Mouse (Mus musculus): ENCODE data around the gene Inpp5k. TPM values are rescaled to one million over a fixed set of nuclear protein-coding genes. Genes with fewer than 3 reads are reported as not detected.

The Inpp5k gene
- 45.1 and 47.0 TPM in 2 replicates for polyA plus RNA-seq (2015; fragmentation: Nextera tagmentation; extraction: Ambion mirVana)

DNA sequence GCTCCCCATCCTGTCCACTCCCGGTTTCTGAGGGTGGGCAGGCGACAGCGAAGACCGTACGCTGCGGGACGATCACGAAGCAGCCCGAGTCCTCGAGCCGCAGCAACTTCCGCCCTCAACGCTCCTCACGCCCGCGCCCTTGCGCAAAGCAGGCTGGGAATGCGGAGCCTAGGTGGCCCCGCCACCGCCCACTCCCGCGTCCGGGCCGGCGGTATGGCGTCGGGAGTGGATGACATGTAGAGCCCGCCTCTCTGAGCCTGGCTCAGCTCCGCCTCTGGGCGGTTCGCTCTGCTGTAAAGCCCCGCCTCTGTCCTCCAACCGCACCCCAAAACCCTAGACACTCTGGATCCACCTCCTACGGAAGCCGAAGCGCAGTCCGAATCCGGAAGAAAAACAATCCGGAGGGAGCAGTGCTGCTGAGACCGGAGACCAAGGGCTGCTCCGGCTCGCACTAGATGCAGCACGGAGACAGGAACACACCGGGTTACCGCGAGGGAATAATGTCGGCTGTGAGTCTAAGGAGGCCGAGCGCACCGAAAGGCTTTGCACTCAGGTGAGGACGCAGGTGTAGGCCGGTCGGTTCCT is at the start of gene Inpp5k:
Gene Inpp5k, plus strand, starts transcription at position 344 of the 585 bp plus-strand sequence.
- under 1% methylated on average over 53 of the region's 53 CpGs for WGBS
- peak within 1 kb of the TSS; percentile 67 for H3K9ac ChIP-seq
- peak; percentile 99 for ATAC-seq (replicated peaks)
- no peaks in the 10 kb centered on the region for H3K27me3 ChIP-seq (replicated peaks)
- H3K9me3 ChIP-seq, result no peaks in the 10 kb centered on the region
- peaks cover 22% of the 10 kb centered on the region for H3K4me1 ChIP-seq
- peak within 1 kb of the TSS; percentile 72 for H3K4me3 ChIP-seq
- peaks cover 29% of the 10 kb centered on the region for H3K36me3 ChIP-seq (replicated peaks)
- H3K27ac ChIP-seq, result peak within 1 kb of the TSS; percentile 75
- H3K4me2 ChIP-seq, result peak within 1 kb of the TSS; percentile 72

DNA sequence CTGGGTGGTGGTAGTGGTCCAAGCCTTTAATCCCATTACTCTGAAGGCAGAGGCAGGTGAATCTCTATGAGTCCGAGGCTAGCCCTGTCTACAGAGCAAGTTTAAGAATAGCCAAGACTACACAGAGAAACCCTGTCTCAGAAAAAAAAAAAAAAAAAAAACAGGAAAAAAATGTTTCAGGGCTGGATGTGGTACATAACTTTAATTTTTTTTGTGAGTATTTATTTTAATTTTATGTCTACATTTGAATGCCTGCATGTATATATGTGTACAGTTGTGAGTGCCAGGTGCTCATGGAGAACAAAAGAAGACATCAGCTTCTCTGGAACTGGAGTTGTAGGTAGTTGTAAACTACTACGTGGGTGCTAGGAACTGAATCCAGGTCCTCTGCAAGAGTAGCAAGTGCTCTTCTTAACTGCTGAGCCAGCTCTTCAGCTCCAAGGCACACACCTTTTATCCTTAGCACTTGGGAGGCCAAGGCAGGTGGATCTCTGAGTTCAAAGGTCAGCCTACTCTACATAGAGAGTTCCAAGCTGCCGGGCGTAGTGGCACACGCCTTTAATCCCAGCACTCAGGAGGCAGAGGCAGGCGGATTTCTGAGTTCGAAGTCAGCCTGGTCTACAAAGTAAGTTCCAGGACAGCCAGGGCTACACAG is 49.2 kb upstream of the Inpp5k start:
- H3K4me2 ChIP-seq, result no peak overlapping the region
- H3K36me3 ChIP-seq (replicated peaks), result no peaks in the 10 kb centered on the region
- no peak for ATAC-seq (replicated peaks)
- WGBS, result 95% methylated on average over 7 of the region's 7 CpGs
- no peak overlapping the region for H3K9ac ChIP-seq
- H3K4me3 ChIP-seq, result no peak overlapping the region
- no peaks in the 10 kb centered on the region for H3K27me3 ChIP-seq (replicated peaks)
- no peaks in the 10 kb centered on the region for H3K9me3 ChIP-seq
- H3K4me1 ChIP-seq, result no peaks in the 10 kb centered on the region
- H3K27ac ChIP-seq, result no peak overlapping the region

DNA sequence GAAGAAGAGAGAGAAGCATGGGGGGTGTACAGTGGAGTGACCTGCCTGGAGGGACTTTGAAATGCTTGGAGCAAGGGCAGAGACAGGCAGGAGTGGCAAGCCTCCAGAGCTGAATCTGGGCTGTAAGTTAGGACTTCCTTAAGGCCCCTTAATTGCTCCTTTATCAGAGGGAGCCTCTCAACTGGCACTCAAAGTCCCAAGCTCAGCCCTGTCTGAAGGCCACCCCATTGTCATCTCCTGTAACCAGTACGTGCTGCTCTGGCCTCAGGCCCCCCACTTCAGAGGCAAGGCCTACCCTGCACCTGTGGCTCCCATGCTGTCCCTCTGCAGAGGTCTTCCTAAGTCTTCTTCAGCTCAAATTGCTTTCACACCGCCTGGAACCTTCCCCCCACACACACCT is 47.3 kb upstream of the Inpp5k start:
- ATAC-seq (replicated peaks), result no peak
- H3K36me3 ChIP-seq (replicated peaks), result no peaks in the 10 kb centered on the region
- H3K4me3 ChIP-seq, result no peak overlapping the region
- H3K27ac ChIP-seq, result no peak overlapping the region
- no peak overlapping the region for H3K4me2 ChIP-seq
- no peaks in the 10 kb centered on the region for H3K9me3 ChIP-seq
- no peaks in the 10 kb centered on the region for H3K27me3 ChIP-seq (replicated peaks)
- 61% methylated on average over 2 of the region's 2 CpGs for WGBS
- no peak overlapping the region for H3K9ac ChIP-seq
- H3K4me1 ChIP-seq, result peaks cover 7% of the 10 kb centered on the region

DNA sequence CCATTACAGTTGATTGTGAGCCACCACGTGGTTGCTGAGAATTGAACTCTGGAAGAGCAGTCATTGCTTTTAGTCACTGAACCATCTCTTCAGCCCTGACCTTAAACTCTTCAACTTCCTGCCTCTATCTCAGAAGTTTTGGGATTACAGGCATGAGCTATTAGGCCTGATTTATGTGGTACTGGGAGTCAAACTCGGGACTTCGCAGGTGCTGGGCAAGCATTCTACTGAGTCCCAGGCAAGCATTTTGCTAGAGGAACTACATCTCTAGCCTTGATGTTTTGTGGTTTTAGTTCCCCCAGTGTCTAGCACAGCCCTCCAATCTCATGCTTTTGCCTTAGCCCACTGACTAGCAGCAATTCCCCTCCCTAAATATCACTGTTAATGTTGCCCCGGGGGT is 45.7 kb upstream of the Inpp5k start:
- no peak overlapping the region for H3K4me2 ChIP-seq
- H3K27me3 ChIP-seq (replicated peaks), result no peaks in the 10 kb centered on the region
- H3K9ac ChIP-seq, result no peak overlapping the region
- H3K27ac ChIP-seq, result no peak overlapping the region
- H3K4me1 ChIP-seq, result peaks cover 22% of the 10 kb centered on the region
- WGBS, result 85% methylated on average over 4 of the region's 4 CpGs
- no peaks in the 10 kb centered on the region for H3K36me3 ChIP-seq (replicated peaks)
- no peaks in the 10 kb centered on the region for H3K9me3 ChIP-seq
- no peak for ATAC-seq (replicated peaks)
- H3K4me3 ChIP-seq, result no peak overlapping the region

DNA sequence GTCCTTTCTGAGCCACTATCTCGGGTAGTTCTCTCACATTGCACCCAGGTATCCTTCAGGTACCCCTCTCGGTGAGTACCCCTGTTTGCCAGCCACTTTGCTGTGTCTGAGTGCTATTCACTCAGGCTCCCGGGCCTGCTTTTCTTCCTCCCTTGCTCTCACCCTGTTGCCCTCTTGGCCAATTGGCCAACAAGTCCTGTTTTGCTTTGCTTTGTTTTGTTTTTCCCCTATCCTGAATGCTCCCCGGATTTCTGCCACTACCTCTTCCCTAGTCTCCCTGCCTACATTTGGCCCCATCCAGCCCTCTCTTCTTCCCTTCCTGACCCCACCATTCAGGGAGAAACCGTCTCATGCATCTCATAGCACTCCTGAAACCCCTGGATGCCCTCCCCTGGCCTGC is 44.8 kb upstream of the Inpp5k start:
- H3K4me3 ChIP-seq, result no peak overlapping the region
- 81% methylated on average over 5 of the region's 5 CpGs for WGBS
- ATAC-seq (replicated peaks), result no peak

DNA sequence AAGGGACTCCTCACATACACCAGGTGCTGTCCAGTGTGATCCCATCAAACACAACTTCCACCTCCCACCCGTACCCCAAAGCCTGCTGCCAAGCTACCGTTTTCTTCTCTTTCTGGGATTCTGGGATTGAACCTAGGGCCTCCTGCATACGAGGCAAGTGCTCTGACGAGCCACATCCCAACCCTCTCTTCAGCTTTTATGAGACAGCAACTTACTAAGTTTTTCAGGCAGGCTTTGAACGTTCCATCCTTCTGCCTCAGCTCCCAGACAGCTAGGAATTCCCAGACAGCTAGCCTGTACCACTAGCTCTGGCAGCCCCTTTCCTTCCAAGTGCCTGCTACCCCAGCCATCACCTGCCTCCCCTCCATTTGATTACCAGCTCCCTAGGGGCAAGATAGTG is 43.8 kb upstream of the Inpp5k start:
- no peak overlapping the region for H3K4me3 ChIP-seq
- H3K36me3 ChIP-seq (replicated peaks), result no peaks in the 10 kb centered on the region
- no peak overlapping the region for H3K9ac ChIP-seq
- H3K27ac ChIP-seq, result no peak overlapping the region
- peaks cover 25% of the 10 kb centered on the region for H3K4me1 ChIP-seq
- H3K27me3 ChIP-seq (replicated peaks), result no peaks in the 10 kb centered on the region
- no peaks in the 10 kb centered on the region for H3K9me3 ChIP-seq
- no peak for ATAC-seq (replicated peaks)
- H3K4me2 ChIP-seq, result no peak overlapping the region
- 84% methylated on average over 5 of the region's 5 CpGs for WGBS

More for the DNA sequence above, 44.8 kb upstream of the Inpp5k start:
- Histone ChIP-seq H3K4me1 (peaks cover 25% of the 10 kb centered on the region), H3K9ac (no peak overlapping the region), H3K27me3 (replicated peaks) (no peaks in the 10 kb centered on the region), H3K27ac (no peak overlapping the region), H3K4me2 (no peak overlapping the region), H3K36me3 (replicated peaks) (no peaks in the 10 kb centered on the region), H3K9me3 (no peaks in the 10 kb centered on the region)

DNA sequence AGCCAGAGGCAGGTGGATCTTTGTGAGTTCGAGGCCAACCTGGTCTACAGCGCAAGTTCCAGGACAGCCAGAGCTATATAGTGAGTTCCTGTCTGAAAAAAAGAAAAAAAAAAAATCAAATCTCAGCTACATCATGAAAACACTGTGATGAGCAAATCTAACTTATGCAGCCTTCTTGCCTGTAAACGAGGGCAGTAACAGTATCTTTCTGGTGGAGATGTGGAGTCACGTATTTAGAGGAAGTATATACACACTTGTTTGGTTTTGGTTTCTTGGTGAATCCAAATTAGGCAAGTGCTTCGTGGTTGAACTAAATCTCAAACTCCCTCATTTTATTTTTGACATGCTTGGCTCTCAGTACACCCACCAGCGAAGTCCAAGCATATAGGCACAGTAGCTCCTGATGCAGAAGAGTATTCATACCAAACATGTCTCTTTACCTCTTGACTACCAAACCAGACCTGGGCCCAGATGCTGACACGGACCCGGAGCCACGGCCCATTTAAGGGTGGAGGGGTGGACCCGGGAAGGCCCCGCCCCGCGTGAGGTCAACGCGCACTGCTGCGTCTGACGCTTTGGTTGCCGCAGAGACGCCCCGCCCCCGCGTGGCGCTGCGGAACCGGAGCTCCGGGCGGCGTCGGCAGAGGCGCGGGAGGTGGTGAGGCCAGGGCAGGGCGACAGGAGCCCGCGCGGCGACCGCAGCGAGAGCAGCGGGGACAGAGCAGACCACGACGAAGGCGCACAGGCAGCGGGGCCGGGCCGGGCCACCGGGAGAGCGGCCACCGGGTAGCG is 43.1 kb upstream of the Inpp5k start, which contains the start of gene Pitpna:
Gene Pitpna, plus strand, starts transcription at position 605 of the 792 bp plus-strand sequence.
- H3K36me3 ChIP-seq (replicated peaks), result peaks cover 4% of the 10 kb centered on the region; the same call in 1 of the 2 replicates
- peak within 1 kb of the TSS; percentile 79 for H3K4me2 ChIP-seq
- WGBS, result 5% methylated on average over 49 of the region's 49 CpGs
- H3K4me3 ChIP-seq, result peak within 1 kb of the TSS; percentile 95
- peak; percentile 96 for ATAC-seq (replicated peaks)
- H3K4me1 ChIP-seq, result peaks cover 25% of the 10 kb centered on the region
- H3K27me3 ChIP-seq (replicated peaks), result no peaks in the 10 kb centered on the region
- H3K27ac ChIP-seq, result peak within 1 kb of the TSS; percentile 94
- no peaks in the 10 kb centered on the region for H3K9me3 ChIP-seq
- peak within 1 kb of the TSS; percentile 96 for H3K9ac ChIP-seq

DNA sequence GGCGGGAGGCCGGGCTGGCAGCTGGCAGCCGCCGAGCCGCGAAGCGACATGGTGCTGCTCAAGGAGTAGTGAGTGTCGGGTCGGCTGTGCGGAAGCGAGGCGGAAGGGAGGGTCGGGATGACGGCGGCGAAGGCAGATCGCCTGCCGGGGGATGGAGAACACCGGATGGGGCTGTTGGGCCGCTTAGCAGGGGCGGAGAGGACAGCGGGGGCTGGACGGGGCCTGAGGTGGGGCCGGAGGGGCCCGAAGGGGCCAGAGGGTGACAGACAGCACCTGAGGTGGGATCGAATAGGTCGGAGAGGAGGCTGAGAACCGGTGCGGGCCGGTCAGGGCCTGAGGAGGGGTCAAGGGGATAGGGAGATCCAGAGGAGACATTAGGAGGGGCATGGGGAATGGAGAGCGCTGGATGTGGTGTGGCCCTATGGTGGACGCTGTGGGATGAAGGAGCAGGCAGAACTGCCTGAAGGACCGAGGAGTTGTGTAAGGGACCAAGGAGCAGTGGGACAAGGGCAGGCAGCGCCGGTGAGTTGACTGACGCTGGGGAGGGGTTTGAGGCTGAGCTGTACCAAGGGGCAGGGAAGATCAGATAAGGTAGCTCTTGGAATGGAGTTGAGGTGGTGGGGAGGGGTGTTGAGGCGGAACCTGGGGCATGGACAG is 42.4 kb upstream of the Inpp5k start:
- Histone ChIP-seq H3K36me3 (replicated peaks) (peaks cover 11% of the 10 kb centered on the region; the same call in 1 of the 2 replicates), H3K27me3 (replicated peaks) (no peaks in the 10 kb centered on the region), H3K4me3 (peak overlapping the region; percentile 95), H3K27ac (peak overlapping the region; percentile 94), H3K4me1 (peaks cover 25% of the 10 kb centered on the region), H3K9ac (peak overlapping the region; percentile 96), H3K9me3 (no peaks in the 10 kb centered on the region), H3K4me2 (peak overlapping the region; percentile 79)
- WGBS, result 1% methylated on average over 37 of the region's 37 CpGs
- ATAC-seq (replicated peaks), result peak; percentile 86

DNA sequence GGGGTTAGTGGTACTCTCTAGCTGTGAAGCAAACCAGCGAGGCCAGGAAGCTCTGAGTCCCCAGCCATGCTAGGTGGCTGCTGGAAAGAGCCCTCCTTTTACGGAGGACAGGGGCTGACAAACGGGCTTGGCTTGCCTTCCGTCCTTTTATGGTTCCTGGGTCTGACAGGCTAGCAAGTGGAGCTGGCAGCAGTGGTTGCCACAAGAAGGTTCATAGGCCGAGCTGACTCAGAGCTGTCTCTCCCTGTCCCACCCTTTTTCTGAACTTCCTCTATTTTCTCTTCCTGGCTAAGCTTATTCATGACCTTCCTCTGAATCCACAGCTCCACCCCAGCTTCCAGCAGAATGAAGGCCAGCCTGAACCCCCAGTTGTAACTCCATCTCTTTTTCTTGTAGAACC is 38.2 kb upstream of the Inpp5k start:
- H3K27me3 ChIP-seq (replicated peaks), result no peaks in the 10 kb centered on the region
- no peak overlapping the region for H3K27ac ChIP-seq
- no peak overlapping the region for H3K4me2 ChIP-seq
- no peak for ATAC-seq (replicated peaks)
- no peaks in the 10 kb centered on the region for H3K9me3 ChIP-seq
- peaks cover 20% of the 10 kb centered on the region; the same call in 1 of the 2 replicates for H3K36me3 ChIP-seq (replicated peaks)
- H3K9ac ChIP-seq, result no peak overlapping the region
- 90% methylated on average over 5 of the region's 5 CpGs for WGBS
- peaks cover 20% of the 10 kb centered on the region for H3K4me1 ChIP-seq
- no peak overlapping the region for H3K4me3 ChIP-seq

DNA sequence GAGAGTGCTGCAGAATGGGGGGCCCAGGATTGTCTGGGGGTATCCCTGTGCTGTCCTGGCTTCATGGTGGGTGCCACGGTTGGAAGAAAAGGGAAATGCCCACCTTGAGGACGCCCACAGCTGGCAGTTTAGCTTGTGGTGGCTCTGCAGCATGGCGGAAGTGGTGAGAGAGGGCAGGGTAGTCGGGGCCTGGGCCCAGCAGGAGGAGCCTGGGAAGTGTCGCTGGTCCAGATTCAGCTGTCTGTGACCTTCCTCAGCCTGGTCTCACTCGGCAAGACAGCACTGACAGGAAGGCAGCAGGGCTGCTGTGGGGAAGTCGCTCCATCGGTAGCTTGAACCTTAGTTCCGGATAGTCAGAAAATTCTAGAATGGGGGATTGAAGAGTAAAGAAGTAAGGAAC is 36.4 kb upstream of the Inpp5k start:
- 91% methylated on average over 9 of the region's 9 CpGs for WGBS
- Histone ChIP-seq H3K4me3 (no peak overlapping the region), H3K27me3 (replicated peaks) (no peaks in the 10 kb centered on the region), H3K36me3 (replicated peaks) (peaks cover 20% of the 10 kb centered on the region; the same call in 1 of the 2 replicates), H3K9ac (no peak overlapping the region), H3K4me1 (peaks cover 9% of the 10 kb centered on the region), H3K27ac (no peak overlapping the region), H3K4me2 (no peak overlapping the region), H3K9me3 (no peaks in the 10 kb centered on the region)
- no peak for ATAC-seq (replicated peaks)

DNA sequence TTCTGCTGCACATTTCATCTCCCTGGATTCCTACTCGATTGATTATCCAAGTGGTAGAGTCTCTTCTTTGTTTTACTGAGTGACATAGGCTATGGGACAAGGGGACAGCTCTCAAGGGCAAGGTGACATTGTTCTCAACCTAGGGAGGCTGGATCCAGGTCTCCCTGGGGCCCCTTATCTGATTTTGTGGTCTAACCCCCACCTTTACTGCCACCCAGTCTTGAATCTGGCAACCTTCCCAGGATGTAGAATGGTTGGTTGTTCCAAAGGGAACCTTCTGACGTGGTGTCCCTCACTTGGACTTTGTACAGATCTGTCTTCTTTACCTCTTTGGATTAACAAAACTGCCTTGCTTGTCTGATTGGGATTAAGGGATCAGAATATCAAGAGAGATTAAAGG is 35.4 kb upstream of the Inpp5k start:
- ATAC-seq (replicated peaks), result no peak
- Histone ChIP-seq H3K27ac (no peak overlapping the region), H3K4me1 (no peaks in the 10 kb centered on the region), H3K36me3 (replicated peaks) (peaks cover 20% of the 10 kb centered on the region; the same call in 1 of the 2 replicates), H3K4me2 (no peak overlapping the region), H3K4me3 (no peak overlapping the region), H3K9me3 (no peaks in the 10 kb centered on the region), H3K27me3 (replicated peaks) (no peaks in the 10 kb centered on the region), H3K9ac (no peak overlapping the region)
- WGBS, result 55% methylated on average over 2 of the region's 2 CpGs

DNA sequence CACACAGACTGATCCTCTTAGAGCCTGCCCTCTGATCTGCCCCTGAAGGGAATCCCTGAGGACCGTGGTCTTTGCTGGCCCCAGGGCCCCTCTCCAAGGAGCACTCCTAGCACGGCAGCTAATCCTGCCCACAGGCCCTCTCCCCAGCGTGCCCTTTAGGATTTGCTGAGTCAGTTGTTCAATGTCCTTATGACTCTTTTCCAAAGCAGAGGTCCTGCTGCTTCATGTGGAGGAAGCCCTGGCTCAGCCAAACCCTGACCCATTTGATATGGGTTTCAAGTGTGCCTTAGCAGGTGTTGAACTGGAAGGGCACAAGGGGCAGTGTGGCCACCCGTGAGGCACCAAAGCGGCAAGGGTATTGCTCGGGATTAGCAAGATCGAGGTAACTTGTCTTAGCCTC is 35.0 kb upstream of the Inpp5k start:
- 45% methylated on average over 7 of the region's 7 CpGs for WGBS
- Histone ChIP-seq H3K9me3 (no peaks in the 10 kb centered on the region), H3K36me3 (replicated peaks) (peaks cover 21% of the 10 kb centered on the region), H3K9ac (no peak overlapping the region), H3K27me3 (replicated peaks) (no peaks in the 10 kb centered on the region), H3K4me3 (no peak overlapping the region), H3K4me1 (no peaks in the 10 kb centered on the region), H3K4me2 (no peak overlapping the region), H3K27ac (no peak overlapping the region)
- ATAC-seq (replicated peaks), result no peak

Data from midbrain, embryonic 15.5 days (tissue).